Mouse (Mus musculus): ENCODE measurements around the gene Vsnl1. TPM values are rescaled to one million over a fixed set of nuclear protein-coding genes. Genes with fewer than 3 reads are reported as not detected.

The Vsnl1 gene
- polyA plus RNA-seq, 1 experiment from 2014 or later, result not detected

DNA sequence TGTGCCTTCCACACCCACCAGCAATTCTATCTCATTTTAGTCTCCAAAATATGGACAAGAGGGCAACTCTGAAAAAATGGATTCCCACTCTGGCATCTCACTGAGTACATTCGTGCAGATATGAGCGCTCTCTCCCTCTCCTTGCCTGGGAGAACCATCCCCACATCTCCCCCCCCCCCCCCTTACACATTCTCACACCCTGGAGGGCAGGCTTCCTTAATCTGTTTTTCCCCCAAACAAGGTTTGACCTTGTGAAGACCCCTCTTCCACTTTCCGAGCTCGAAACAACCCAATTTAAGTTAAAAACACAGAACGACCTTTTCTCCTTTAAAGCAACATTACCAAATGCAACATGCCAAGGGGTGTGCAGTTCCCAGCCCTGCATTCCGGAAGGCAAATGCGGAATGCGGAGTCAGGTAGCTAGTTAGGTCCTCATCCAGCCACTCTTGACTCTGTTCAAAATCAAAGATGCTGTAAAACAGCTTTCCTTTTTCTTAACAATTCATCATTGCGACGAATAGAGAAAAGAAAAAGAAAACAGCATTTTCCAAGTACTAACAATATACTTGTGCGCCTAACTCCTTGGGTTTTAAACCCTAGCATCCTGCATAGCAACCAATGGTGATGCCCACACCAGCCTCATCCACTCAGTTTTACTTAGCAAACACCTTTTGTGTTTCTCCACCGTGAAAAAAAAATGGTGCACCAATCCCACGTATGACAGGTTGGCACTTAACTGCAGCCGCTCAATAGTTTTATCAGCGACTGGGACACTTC, 979 bp downstream of the Vsnl1 start:
- Histone ChIP-seq H3K4me2 (ENCODE audit: low read depth, low read length) (no peak overlapping the region), H3K9ac (ENCODE audit: low read depth, low read length) (no peak overlapping the region), H3K4me1 (ENCODE audit: control insufficient read depth, low read depth, low read length) (no peaks in the 10 kb centered on the region), H3K36me3 (ENCODE audit: control insufficient read depth, insufficient read depth) (no peaks in the 10 kb centered on the region), H3K4me3 (ENCODE audit: low read depth, low read length) (no peak overlapping the region), H3K9me3 (replicated peaks; ENCODE audit: control insufficient read depth, low read length) (no peaks in the 10 kb centered on the region), H3K27me3 (ENCODE audit: control insufficient read depth, insufficient read depth, low read depth, low read length) (peaks cover 29% of the 10 kb centered on the region), H3K27ac (ENCODE audit: low read length) (no peak overlapping the region)
- WGBS (ENCODE audit: insufficient replicate concordance), result 9% methylated on average over 15 of the region's 15 CpGs
- ATAC-seq (ENCODE audit: low read depth), result no peak

DNA sequence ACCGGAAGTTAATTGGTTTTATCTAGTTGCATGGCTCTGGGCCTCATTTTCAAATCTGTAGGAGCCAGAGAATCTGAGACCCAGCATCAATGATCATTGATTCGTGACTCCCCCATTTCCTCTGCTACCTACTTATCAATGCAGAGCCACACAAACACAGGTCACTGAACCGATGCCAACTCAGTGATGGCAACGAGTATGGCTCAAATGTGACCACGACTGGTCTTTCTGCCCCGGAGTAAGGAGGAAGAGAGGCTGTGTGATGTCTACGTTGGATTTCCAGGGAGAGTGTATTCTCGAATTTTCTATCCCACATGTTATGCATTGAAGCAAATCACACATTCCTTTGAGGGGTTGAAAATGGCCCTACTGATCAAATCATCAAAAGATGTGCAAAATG, 2.0 kb downstream of the Vsnl1 start:
- Histone ChIP-seq H3K4me2 (ENCODE audit: low read depth, low read length) (no peak overlapping the region), H3K27ac (ENCODE audit: low read length) (no peak overlapping the region), H3K27me3 (ENCODE audit: control insufficient read depth, insufficient read depth, low read depth, low read length) (peaks cover 29% of the 10 kb centered on the region), H3K4me1 (ENCODE audit: control insufficient read depth, low read depth, low read length) (no peaks in the 10 kb centered on the region), H3K36me3 (ENCODE audit: control insufficient read depth, insufficient read depth) (no peaks in the 10 kb centered on the region), H3K4me3 (ENCODE audit: low read depth, low read length) (no peak overlapping the region), H3K9me3 (replicated peaks; ENCODE audit: control insufficient read depth, low read length) (no peaks in the 10 kb centered on the region), H3K9ac (ENCODE audit: low read depth, low read length) (no peak overlapping the region)
- ATAC-seq (ENCODE audit: low read depth), result no peak
- 46% methylated on average over 8 of the region's 8 CpGs for whole genome bisulfite sequencing (ENCODE audit: insufficient replicate concordance)

GRCm38 (mm10) chr12:11433716-11434115, 2.7 kb downstream of the Vsnl1 start:
- no peak for ATAC-seq (ENCODE audit: low read depth)
- H3K9me3 ChIP-seq (replicated peaks; ENCODE audit: control insufficient read depth, low read length), result no peaks in the 10 kb centered on the region
- no peak overlapping the region for H3K9ac ChIP-seq (ENCODE audit: low read depth, low read length)
- H3K36me3 ChIP-seq (ENCODE audit: control insufficient read depth, insufficient read depth), result no peaks in the 10 kb centered on the region
- H3K4me3 ChIP-seq (ENCODE audit: low read depth, low read length), result no peak overlapping the region
- WGBS (ENCODE audit: insufficient replicate concordance), result 46% methylated on average over 1 of the region's 1 CpGs
- H3K27me3 ChIP-seq (ENCODE audit: control insufficient read depth, insufficient read depth, low read depth, low read length), result peaks cover 29% of the 10 kb centered on the region
- H3K4me1 ChIP-seq (ENCODE audit: control insufficient read depth, low read depth, low read length), result no peaks in the 10 kb centered on the region
- H3K4me2 ChIP-seq (ENCODE audit: low read depth, low read length), result no peak overlapping the region
- H3K27ac ChIP-seq (ENCODE audit: low read length), result no peak overlapping the region

DNA sequence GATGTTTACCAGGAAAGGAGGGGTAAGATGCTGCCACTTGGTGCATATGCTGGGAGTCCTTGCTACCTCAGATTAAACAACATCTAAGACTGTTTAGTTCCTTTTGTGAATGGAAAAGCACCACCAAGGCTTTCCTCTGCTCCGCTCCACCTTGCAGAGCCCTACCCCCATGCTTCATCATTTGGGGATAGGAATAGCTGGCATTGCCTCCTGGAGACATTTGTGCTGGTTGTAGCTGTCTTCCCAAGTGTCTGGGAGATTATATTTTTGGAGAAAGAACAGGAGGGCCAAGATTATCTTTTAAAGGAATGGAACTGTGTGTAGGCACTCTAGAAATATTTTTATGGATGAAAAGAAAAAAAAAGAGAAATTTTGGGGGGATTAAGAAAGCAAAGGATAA, 3.3 kb downstream of the Vsnl1 start:
- Histone ChIP-seq H3K4me3 (ENCODE audit: low read depth, low read length) (no peak overlapping the region), H3K4me2 (ENCODE audit: low read depth, low read length) (no peak overlapping the region), H3K27ac (ENCODE audit: low read length) (no peak overlapping the region), H3K9ac (ENCODE audit: low read depth, low read length) (no peak overlapping the region), H3K27me3 (ENCODE audit: control insufficient read depth, insufficient read depth, low read depth, low read length) (peaks cover 26% of the 10 kb centered on the region), H3K36me3 (ENCODE audit: control insufficient read depth, insufficient read depth) (no peaks in the 10 kb centered on the region), H3K4me1 (ENCODE audit: control insufficient read depth, low read depth, low read length) (no peaks in the 10 kb centered on the region), H3K9me3 (replicated peaks; ENCODE audit: control insufficient read depth, low read length) (no peaks in the 10 kb centered on the region)
- ATAC-seq (ENCODE audit: low read depth), result no peak
- WGBS (ENCODE audit: insufficient replicate concordance), result 64% methylated on average over 1 of the region's 1 CpGs

DNA sequence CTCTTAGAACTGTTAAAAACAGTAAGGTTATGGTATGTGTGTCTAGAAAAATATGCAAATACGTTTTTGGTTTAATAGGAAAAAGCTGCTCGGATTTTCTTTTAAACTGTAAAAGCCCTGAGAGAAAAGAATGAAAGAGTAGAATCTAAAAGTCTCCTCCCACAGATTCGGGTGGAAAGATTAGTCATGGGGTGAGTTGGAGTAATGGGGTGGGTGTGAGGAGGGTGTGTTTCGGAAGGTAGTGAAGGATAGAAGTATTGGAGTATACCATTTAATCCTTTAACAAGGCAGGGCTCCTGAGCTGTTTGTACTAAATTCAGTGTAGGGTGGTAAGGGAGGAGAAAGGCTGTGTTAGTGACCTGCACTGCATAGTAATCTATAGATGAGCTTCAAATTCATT, 9.0 kb downstream of the Vsnl1 start:
- no peaks in the 10 kb centered on the region for H3K27me3 ChIP-seq (ENCODE audit: control insufficient read depth, insufficient read depth, low read depth, low read length)
- no peaks in the 10 kb centered on the region for H3K4me1 ChIP-seq (ENCODE audit: control insufficient read depth, low read depth, low read length)
- no peak for ATAC-seq (ENCODE audit: low read depth)
- H3K9ac ChIP-seq (ENCODE audit: low read depth, low read length), result no peak overlapping the region
- WGBS (ENCODE audit: insufficient replicate concordance), result 55% methylated on average over 4 of the region's 4 CpGs
- no peak overlapping the region for H3K4me2 ChIP-seq (ENCODE audit: low read depth, low read length)
- no peak overlapping the region for H3K4me3 ChIP-seq (ENCODE audit: low read depth, low read length)
- H3K27ac ChIP-seq (ENCODE audit: low read length), result no peak overlapping the region
- no peaks in the 10 kb centered on the region for H3K36me3 ChIP-seq (ENCODE audit: control insufficient read depth, insufficient read depth)
- H3K9me3 ChIP-seq (replicated peaks; ENCODE audit: control insufficient read depth, low read length), result no peaks in the 10 kb centered on the region

GRCm38 (mm10) chr12:11418112-11418511, 18.3 kb downstream of the Vsnl1 start:
- Histone ChIP-seq H3K27ac (ENCODE audit: low read length) (no peak overlapping the region), H3K27me3 (ENCODE audit: control insufficient read depth, insufficient read depth, low read depth, low read length) (no peaks in the 10 kb centered on the region), H3K9ac (ENCODE audit: low read depth, low read length) (no peak overlapping the region), H3K36me3 (ENCODE audit: control insufficient read depth, insufficient read depth) (no peaks in the 10 kb centered on the region), H3K4me2 (ENCODE audit: low read depth, low read length) (no peak overlapping the region), H3K9me3 (replicated peaks; ENCODE audit: control insufficient read depth, low read length) (no peaks in the 10 kb centered on the region), H3K4me1 (ENCODE audit: control insufficient read depth, low read depth, low read length) (no peaks in the 10 kb centered on the region), H3K4me3 (ENCODE audit: low read depth, low read length) (no peak overlapping the region)
- 57% methylated on average over 6 of the region's 6 CpGs for WGBS (ENCODE audit: insufficient replicate concordance)
- no peak for ATAC-seq (ENCODE audit: low read depth)

DNA sequence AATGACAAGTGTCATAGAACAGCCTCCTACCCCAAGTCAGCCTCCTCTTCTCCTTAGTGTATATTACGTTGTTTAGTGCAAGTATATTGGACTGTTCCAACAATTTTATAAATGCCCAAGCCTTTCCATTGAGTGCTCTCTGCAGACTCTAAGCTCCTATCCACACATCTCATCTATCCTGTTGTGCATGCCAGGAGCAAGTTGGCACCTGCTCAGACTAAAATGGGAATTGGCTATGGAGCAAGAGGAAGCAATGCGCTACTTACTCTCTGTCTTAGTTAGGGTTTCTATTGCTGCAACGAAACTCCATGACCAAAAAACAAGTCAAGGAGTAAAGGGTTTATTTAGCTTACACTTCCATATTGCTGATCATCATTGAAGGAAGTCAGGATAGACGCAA, 28.7 kb downstream of the Vsnl1 start:
- Histone ChIP-seq H3K4me2 (ENCODE audit: low read depth, low read length) (no peak overlapping the region), H3K27ac (ENCODE audit: low read length) (no peak overlapping the region), H3K4me1 (ENCODE audit: control insufficient read depth, low read depth, low read length) (no peaks in the 10 kb centered on the region), H3K27me3 (ENCODE audit: control insufficient read depth, insufficient read depth, low read depth, low read length) (no peaks in the 10 kb centered on the region), H3K9ac (ENCODE audit: low read depth, low read length) (no peak overlapping the region), H3K4me3 (ENCODE audit: low read depth, low read length) (no peak overlapping the region), H3K36me3 (ENCODE audit: control insufficient read depth, insufficient read depth) (no peaks in the 10 kb centered on the region), H3K9me3 (replicated peaks; ENCODE audit: control insufficient read depth, low read length) (no peaks in the 10 kb centered on the region)
- 65% methylated on average over 4 of the region's 4 CpGs for WGBS (ENCODE audit: insufficient replicate concordance)
- no peak for ATAC-seq (ENCODE audit: low read depth)

DNA sequence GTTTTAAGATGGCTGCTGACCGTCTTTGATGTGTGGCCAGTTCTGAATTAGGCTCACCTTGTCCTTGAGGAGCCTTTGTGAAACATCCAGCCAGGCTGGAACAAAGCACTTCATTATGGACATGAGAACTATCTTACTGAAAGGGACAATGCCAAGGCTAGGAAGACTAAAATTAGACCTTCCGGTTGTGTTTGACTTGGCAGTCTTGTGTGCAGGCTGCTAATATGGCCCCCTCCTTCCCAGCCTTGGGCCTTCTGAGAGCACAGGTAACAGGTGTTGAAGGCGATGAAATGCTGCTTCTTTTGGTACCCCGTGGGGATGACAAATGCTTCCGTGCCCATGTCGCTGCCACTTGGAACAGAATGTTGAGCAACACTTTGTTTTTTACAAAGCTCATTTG, 37.6 kb downstream of the Vsnl1 start:
- no peak for ATAC-seq (ENCODE audit: low read depth)
- Histone ChIP-seq H3K9ac (ENCODE audit: low read depth, low read length) (no peak overlapping the region), H3K36me3 (ENCODE audit: control insufficient read depth, insufficient read depth) (no peaks in the 10 kb centered on the region), H3K4me1 (ENCODE audit: control insufficient read depth, low read depth, low read length) (no peaks in the 10 kb centered on the region), H3K4me2 (ENCODE audit: low read depth, low read length) (no peak overlapping the region), H3K9me3 (replicated peaks; ENCODE audit: control insufficient read depth, low read length) (no peaks in the 10 kb centered on the region), H3K4me3 (ENCODE audit: low read depth, low read length) (no peak overlapping the region), H3K27me3 (ENCODE audit: control insufficient read depth, insufficient read depth, low read depth, low read length) (no peaks in the 10 kb centered on the region), H3K27ac (ENCODE audit: low read length) (no peak overlapping the region)
- 70% methylated on average over 6 of the region's 6 CpGs for WGBS (ENCODE audit: insufficient replicate concordance)

DNA sequence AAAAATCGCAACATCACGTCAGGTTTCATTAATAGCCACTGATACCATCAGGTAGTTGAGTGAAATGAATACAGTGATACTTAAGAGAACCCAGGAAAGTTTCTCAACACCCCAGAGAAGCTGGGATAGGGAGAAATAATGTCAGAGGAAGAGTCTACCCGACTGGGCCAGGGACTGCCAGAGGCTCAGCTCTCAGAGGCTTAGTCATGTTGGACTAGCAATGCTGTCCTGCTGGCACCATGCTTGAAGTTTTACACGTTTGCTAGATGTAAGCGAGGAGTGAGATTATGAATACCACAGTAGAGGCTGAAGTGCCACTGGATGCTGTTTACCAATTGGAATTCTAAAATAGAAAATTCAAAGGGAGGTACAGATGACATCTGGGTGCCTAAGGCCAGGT, 39.4 kb downstream of the Vsnl1 start:
- Histone ChIP-seq H3K9me3 (replicated peaks; ENCODE audit: control insufficient read depth, low read length) (no peaks in the 10 kb centered on the region), H3K36me3 (ENCODE audit: control insufficient read depth, insufficient read depth) (no peaks in the 10 kb centered on the region), H3K4me2 (ENCODE audit: low read depth, low read length) (no peak overlapping the region), H3K4me1 (ENCODE audit: control insufficient read depth, low read depth, low read length) (no peaks in the 10 kb centered on the region), H3K9ac (ENCODE audit: low read depth, low read length) (no peak overlapping the region), H3K27ac (ENCODE audit: low read length) (no peak overlapping the region), H3K27me3 (ENCODE audit: control insufficient read depth, insufficient read depth, low read depth, low read length) (no peaks in the 10 kb centered on the region), H3K4me3 (ENCODE audit: low read depth, low read length) (no peak overlapping the region)
- no peak for ATAC-seq (ENCODE audit: low read depth)
- WGBS (ENCODE audit: insufficient replicate concordance), result 53% methylated on average over 5 of the region's 5 CpGs
